Mouse (Mus musculus): ENCODE data around the gene Nck2. TPM values are rescaled to one million over a fixed set of nuclear protein-coding genes. Genes with fewer than 3 reads are reported as not detected.

The Nck2 gene
- total and polyA plus RNA-seq, 2 experiments from 2014 or later, result 30.2 to 54.9 TPM

DNA sequence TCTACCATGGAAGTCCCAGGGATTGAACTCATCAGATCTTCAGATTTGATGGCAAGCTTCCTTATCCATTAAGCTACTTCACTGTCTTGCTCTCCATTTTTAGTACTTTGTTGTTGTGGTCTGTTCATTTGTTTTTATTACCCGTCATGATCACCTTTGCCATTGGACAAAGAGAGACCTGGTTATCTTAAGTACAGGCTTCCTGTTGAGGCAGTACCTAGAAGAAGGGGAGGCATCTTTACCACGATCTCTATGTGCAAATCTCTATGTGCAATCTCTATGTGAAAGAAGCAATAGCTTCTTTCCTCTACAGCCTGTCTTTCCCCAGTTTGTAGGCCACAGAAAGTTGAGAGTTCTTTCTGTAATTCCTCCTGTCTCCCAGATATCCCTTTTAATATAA, 91.9 kb downstream of the Nck2 start:
- Histone ChIP-seq H3K27me3 (ENCODE audit: insufficient read depth, low read length) (no peaks in the 10 kb centered on the region), H3K27ac (ENCODE audit: low read depth, low read length) (no peak overlapping the region), H3K4me1 (ENCODE audit: insufficient read depth, low read length) (no peaks in the 10 kb centered on the region), H3K9me3 (ENCODE audit: low read length) (no peaks in the 10 kb centered on the region), H3K36me3 (ENCODE audit: insufficient read depth, low read length) (no peaks in the 10 kb centered on the region), H3K4me2 (ENCODE audit: low read depth, low read length, poor library complexity, severe bottlenecking) (no peak overlapping the region), H3K4me3 (ENCODE audit: low read depth, low read length) (no peak overlapping the region), H3K9ac (replicated peaks; ENCODE audit: low read length, poor library complexity, severe bottlenecking) (no peak overlapping the region)
- TF ChIP-seq CTCF (IDR thresholded peaks at IDR 0.05), result no peak
- WGBS, result 94% methylated on average over 2 of the region's 2 CpGs
- no peak for ATAC-seq (ENCODE audit: low FRiP score)
- no peak for DNase-seq (ENCODE audit: low spot score)

DNA sequence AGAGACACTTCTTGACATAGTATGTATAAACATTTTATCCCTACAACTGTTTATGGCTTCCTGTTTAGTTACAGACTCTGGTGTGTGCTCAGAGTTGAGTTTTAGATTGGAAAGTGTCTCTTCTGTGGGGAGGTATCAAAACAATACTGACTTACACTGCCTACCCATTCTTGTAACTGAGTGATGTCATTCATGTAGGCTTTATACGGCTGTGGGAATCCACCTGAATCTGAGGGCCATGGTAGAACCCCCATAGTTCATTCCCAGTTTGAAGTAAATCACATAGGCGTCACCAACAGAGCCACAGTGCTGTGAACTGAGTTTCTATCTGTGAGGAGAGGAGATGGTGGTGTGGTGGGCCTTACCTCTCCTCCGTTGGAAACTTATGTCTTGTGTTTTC, 92.6 kb downstream of the Nck2 start:
- Histone ChIP-seq H3K4me1 (ENCODE audit: insufficient read depth, low read length) (no peaks in the 10 kb centered on the region), H3K4me3 (ENCODE audit: low read depth, low read length) (no peak overlapping the region), H3K9ac (replicated peaks; ENCODE audit: low read length, poor library complexity, severe bottlenecking) (no peak overlapping the region), H3K27ac (ENCODE audit: low read depth, low read length) (no peak overlapping the region), H3K36me3 (ENCODE audit: insufficient read depth, low read length) (no peaks in the 10 kb centered on the region), H3K27me3 (ENCODE audit: insufficient read depth, low read length) (no peaks in the 10 kb centered on the region), H3K4me2 (ENCODE audit: low read depth, low read length, poor library complexity, severe bottlenecking) (no peak overlapping the region), H3K9me3 (ENCODE audit: low read length) (no peaks in the 10 kb centered on the region)
- TF ChIP-seq CTCF (IDR thresholded peaks at IDR 0.05), result no peak
- ATAC-seq (ENCODE audit: low FRiP score), result no peak
- 85% methylated on average over 3 of the region's 3 CpGs for WGBS
- DNase-seq (ENCODE audit: low spot score), result no peak

DNA sequence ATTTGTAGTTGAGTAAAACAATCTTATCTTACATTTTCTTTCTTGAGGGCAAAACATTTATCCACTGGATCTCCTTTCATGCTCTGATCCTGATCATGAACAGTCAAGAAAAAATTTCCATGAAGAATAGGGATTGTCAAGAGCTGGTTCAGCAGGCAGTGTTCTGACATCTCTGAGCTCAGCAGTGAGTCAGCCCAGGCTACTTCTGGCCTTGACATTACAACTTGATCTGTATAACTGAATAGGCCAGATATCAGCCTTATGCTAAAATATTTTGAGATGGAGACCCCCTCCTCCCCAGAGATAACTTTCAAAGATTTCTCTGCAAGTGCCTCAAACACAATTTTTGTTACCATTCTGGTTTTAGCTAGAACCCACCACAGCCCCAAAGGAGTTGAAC, 93.1 kb downstream of the Nck2 start:
- Histone ChIP-seq H3K9ac (replicated peaks; ENCODE audit: low read length, poor library complexity, severe bottlenecking) (no peak overlapping the region), H3K27me3 (ENCODE audit: insufficient read depth, low read length) (no peaks in the 10 kb centered on the region), H3K36me3 (ENCODE audit: insufficient read depth, low read length) (no peaks in the 10 kb centered on the region), H3K9me3 (ENCODE audit: low read length) (no peaks in the 10 kb centered on the region), H3K27ac (ENCODE audit: low read depth, low read length) (no peak overlapping the region), H3K4me2 (ENCODE audit: low read depth, low read length, poor library complexity, severe bottlenecking) (no peak overlapping the region), H3K4me3 (ENCODE audit: low read depth, low read length) (no peak overlapping the region), H3K4me1 (ENCODE audit: insufficient read depth, low read length) (0 out of 2 replicates have a peak, but pooled peaks cover under 1% of the 10 kb centered on the region)
- DNase-seq (ENCODE audit: low spot score), result no peak
- TF ChIP-seq CTCF (IDR thresholded peaks at IDR 0.05), result no peak
- no peak for ATAC-seq (ENCODE audit: low FRiP score)

DNA sequence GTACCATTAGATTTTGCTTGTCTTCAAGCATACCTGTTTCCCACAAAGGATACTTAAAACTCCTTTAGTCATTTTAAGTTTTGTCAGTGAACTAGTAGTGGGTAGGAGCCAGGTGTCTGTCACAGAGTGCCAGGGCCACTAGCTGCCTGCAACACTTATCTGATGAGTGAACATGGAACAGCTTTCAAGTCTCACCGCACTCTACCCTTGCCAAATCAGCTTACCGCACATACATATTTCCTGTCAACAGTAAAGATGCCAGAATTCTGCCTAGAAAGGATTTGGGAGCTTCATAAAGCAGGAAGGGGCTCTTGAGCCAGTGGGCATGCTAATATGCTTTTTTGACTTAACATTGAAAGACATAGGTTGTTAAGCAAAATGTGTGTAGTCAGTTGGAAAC, 94.3 kb downstream of the Nck2 start:
- TF ChIP-seq CTCF (IDR thresholded peaks at IDR 0.05), result no peak
- whole genome bisulfite sequencing, result 89% methylated on average over 2 of the region's 2 CpGs
- H3K4me1 ChIP-seq (ENCODE audit: insufficient read depth, low read length), result 0 out of 2 replicates have a peak, but pooled peaks cover 5% of the 10 kb centered on the region
- no peak for ATAC-seq (ENCODE audit: low FRiP score)
- no peaks in the 10 kb centered on the region for H3K27me3 ChIP-seq (ENCODE audit: insufficient read depth, low read length)
- H3K27ac ChIP-seq (ENCODE audit: low read depth, low read length), result no peak overlapping the region
- no peak overlapping the region for H3K9ac ChIP-seq (replicated peaks; ENCODE audit: low read length, poor library complexity, severe bottlenecking)
- H3K36me3 ChIP-seq (ENCODE audit: insufficient read depth, low read length), result no peaks in the 10 kb centered on the region
- H3K4me3 ChIP-seq (ENCODE audit: low read depth, low read length), result no peak overlapping the region
- H3K9me3 ChIP-seq (ENCODE audit: low read length), result no peaks in the 10 kb centered on the region
- DNase-seq (ENCODE audit: low spot score), result no peak
- no peak overlapping the region for H3K4me2 ChIP-seq (ENCODE audit: low read depth, low read length, poor library complexity, severe bottlenecking)

DNA sequence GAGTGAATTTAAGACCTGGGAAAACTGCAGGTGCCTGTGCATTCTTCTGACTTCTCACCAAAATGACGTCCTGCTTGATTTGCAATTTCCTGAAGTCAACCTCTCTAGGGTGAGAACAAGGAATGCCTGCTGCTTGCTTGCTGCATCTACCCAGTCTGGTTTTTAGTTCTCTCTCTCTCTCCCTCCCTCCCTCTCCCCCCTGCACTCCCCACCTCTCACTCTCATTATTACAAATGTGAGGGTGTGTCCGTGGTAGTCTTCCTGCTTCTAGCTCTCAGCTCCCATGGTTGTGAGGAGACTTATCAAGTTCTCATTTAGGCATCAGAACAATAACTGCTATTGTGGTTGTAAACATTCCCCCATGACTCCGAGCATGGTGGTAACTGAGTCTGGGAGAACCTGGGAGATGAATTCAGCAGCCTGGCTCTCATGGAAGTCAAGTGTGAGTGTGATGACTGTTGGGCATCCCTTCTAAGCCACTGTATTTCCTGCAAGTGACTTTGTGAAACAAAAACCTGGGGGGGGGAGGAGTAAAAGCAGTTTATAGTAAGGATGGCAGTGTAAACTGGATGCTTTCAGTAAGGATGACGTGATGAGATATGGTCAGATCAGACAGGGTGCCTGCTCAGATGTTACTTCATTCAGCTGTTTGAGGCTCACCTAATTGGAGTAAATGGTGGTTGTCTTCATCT, 95.5 kb downstream of the Nck2 start:
- Histone ChIP-seq H3K9me3 (ENCODE audit: low read length) (no peaks in the 10 kb centered on the region), H3K36me3 (ENCODE audit: insufficient read depth, low read length) (no peaks in the 10 kb centered on the region), H3K9ac (replicated peaks; ENCODE audit: low read length, poor library complexity, severe bottlenecking) (no peak overlapping the region), H3K27me3 (ENCODE audit: insufficient read depth, low read length) (no peaks in the 10 kb centered on the region), H3K4me3 (ENCODE audit: low read depth, low read length) (no peak overlapping the region), H3K27ac (ENCODE audit: low read depth, low read length) (no peak overlapping the region), H3K4me1 (ENCODE audit: insufficient read depth, low read length) (0 out of 2 replicates have a peak, but pooled peaks cover 5% of the 10 kb centered on the region), H3K4me2 (ENCODE audit: low read depth, low read length, poor library complexity, severe bottlenecking) (no peak overlapping the region)
- DNase-seq (ENCODE audit: low spot score), result no peak
- ATAC-seq (ENCODE audit: low FRiP score), result no peak
- TF ChIP-seq CTCF (IDR thresholded peaks at IDR 0.05), result no peak
- WGBS, result 83% methylated on average over 4 of the region's 4 CpGs

DNA sequence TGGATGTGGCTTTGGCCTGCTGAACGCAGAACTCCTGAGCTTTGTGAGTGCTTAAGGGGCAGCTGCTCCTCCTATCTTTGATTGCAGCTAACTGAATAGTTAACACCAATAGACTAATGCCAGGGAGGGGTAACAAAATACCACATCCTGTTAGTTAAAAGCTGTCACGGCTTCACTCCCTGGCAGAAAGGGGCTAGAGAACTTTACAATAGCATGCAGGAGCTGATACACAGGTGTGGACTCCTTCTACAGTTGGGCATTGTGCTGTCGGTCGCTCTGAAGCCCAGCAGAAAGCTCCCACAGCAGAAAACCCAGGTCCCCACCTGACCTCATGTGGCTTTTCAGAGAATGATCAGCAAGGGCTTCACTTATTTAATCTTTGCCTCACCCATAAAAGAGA, 98.0 kb downstream of the Nck2 start:
- no peaks in the 10 kb centered on the region for H3K27me3 ChIP-seq (ENCODE audit: insufficient read depth, low read length)
- no peak for TF ChIP-seq CTCF (IDR thresholded peaks at IDR 0.05)
- H3K4me3 ChIP-seq (ENCODE audit: low read depth, low read length), result no peak overlapping the region
- ATAC-seq (ENCODE audit: low FRiP score), result no peak
- 0 out of 2 replicates have a peak, but pooled peaks cover 5% of the 10 kb centered on the region for H3K4me1 ChIP-seq (ENCODE audit: insufficient read depth, low read length)
- no peak for DNase-seq (ENCODE audit: low spot score)
- 57% methylated on average over 4 of the region's 4 CpGs for WGBS
- H3K36me3 ChIP-seq (ENCODE audit: insufficient read depth, low read length), result no peaks in the 10 kb centered on the region
- H3K27ac ChIP-seq (ENCODE audit: low read depth, low read length), result no peak overlapping the region
- no peak overlapping the region for H3K4me2 ChIP-seq (ENCODE audit: low read depth, low read length, poor library complexity, severe bottlenecking)
- H3K9me3 ChIP-seq (ENCODE audit: low read length), result no peaks in the 10 kb centered on the region
- no peak overlapping the region for H3K9ac ChIP-seq (replicated peaks; ENCODE audit: low read length, poor library complexity, severe bottlenecking)
